Mouse (Mus musculus) CH12.LX (cell line): ENCODE measurements around the gene Gse1. TPM values are rescaled to one million over a fixed set of nuclear protein-coding genes. Genes with fewer than 3 reads are reported as not detected.

Source experiments
- DNase-seq: peaks from one replicate; pipeline ENCODE4 v3.0.0-alpha.2; 2013; ENCODE audit errors: extremely low read depth
- H3K27ac ChIP-seq: 2 replicates; pipeline ENCODE4 v1.5.1; 2012; ENCODE audit warnings: low read depth, mild to moderate bottlenecking, control low read depth, moderate library complexity; ENCODE audit not compliant: insufficient read depth
- H3K27me3 ChIP-seq: replicated peaks from 2 replicates; pipeline ENCODE3; 2012; ENCODE audit warnings: inconsistent platforms
- H3K36me3 ChIP-seq, 2 experiments: replicated peaks in 1 of 2; 2 replicates each; pipeline versions ENCODE3 to v1.6.1; 2012; ENCODE audit warnings: inconsistent platforms in 1 of 2, low read length in 1 of 2, mild to moderate bottlenecking in 1 of 2, mixed read lengths in 1 of 2, moderate library complexity in 1 of 2; ENCODE audit not compliant: control insufficient read depth in 1 of 2, insufficient read depth in 1 of 2
- H3K4me1 ChIP-seq, 2 experiments: 2 replicates each; pipeline ENCODE4 v1.6.1; 2012; ENCODE audit warnings: inconsistent platforms in 1 of 2, moderate library complexity in 1 of 2; ENCODE audit not compliant: insufficient read depth in 2 of 2, control insufficient read depth in 1 of 2
- H3K4me2 ChIP-seq: 2 replicates; pipeline ENCODE4 v1.6.1; 2012; ENCODE audit warnings: low read depth, mild to moderate bottlenecking, control low read depth; ENCODE audit not compliant: poor library complexity, insufficient read depth, severe bottlenecking
- H3K4me3 ChIP-seq, 3 experiments: fragments of 150-350 bp in 1 of 3; sonication (generic) in 1 of 3; replicated peaks in 1 of 3; 2 replicates each; pipeline versions ENCODE3 to v1.5.1; 2011 to 2012; ENCODE audit warnings: low read depth in 2 of 3, low read length in 2 of 3, mild to moderate bottlenecking in 2 of 3, moderate library complexity in 2 of 3, control low read depth in 1 of 3, improper control_type of control experiment in 1 of 3, inconsistent platforms in 1 of 3, mixed read lengths in 1 of 3; ENCODE audit not compliant: poor library complexity in 1 of 3
- H3K79me2 ChIP-seq: replicated peaks from 2 replicates; pipeline ENCODE4 v1.6.1; 2012; ENCODE audit warnings: mild to moderate bottlenecking, moderate library complexity; ENCODE audit not compliant: control insufficient read depth, poor library complexity, insufficient read depth, severe bottlenecking; ENCODE audit errors: extremely low read depth
- H3K9ac ChIP-seq: 2 replicates; pipeline ENCODE4 v1.6.1; 2012; ENCODE audit warnings: low read depth, mild to moderate bottlenecking, control low read depth, moderate library complexity; ENCODE audit not compliant: insufficient read depth
- H3K9me3 ChIP-seq: replicated peaks from 2 replicates; pipeline ENCODE3; 2012; ENCODE audit warnings: low read length, inconsistent platforms, mixed read lengths
- CHD1 ChIP-seq: IDR thresholded peaks from 2 replicates; pipeline ENCODE4 v1.6.1; 2012; ENCODE audit warnings: low read depth, low read length, improper control_type of control experiment, inconsistent platforms
- CTCF ChIP-seq, 2 experiments: IDR thresholded peaks in 1 of 2; conservative IDR thresholded peaks in 1 of 2; 2 replicates each; pipeline ENCODE4 v1.5.1; 2011 to 2012; ENCODE audit warnings: low read depth in 2 of 2, low read length in 2 of 2, improper control_type of control experiment in 1 of 2, inconsistent platforms in 1 of 2, mild to moderate bottlenecking in 1 of 2, moderate library complexity in 1 of 2
- ELF1 ChIP-seq: IDR thresholded peaks from 2 replicates; pipeline ENCODE4 v1.6.1; 2014; ENCODE audit warnings: low read depth, mild to moderate bottlenecking, inconsistent platforms, low read length, improper control_type of control experiment
- GABPA ChIP-seq: IDR thresholded peaks from 2 replicates; pipeline ENCODE4 v1.6.1; 2012; ENCODE audit warnings: low read depth, low read length, improper control_type of control experiment, inconsistent platforms; ENCODE audit not compliant: insufficient replicate concordance
- HCFC1 ChIP-seq: IDR thresholded peaks from 2 replicates; pipeline ENCODE4 v1.6.1; 2012; ENCODE audit warnings: low read depth, mild to moderate bottlenecking, inconsistent platforms, low read length, improper control_type of control experiment
- IRF4 ChIP-seq: IDR thresholded peaks from 2 replicates; pipeline ENCODE4 v1.6.1; 2014; ENCODE audit warnings: low read depth, mild to moderate bottlenecking, inconsistent platforms, low read length, improper control_type of control experiment
- JUN ChIP-seq: IDR thresholded peaks from 2 replicates; pipeline ENCODE4 v1.6.1; 2011; ENCODE audit warnings: low read depth, mild to moderate bottlenecking, low read length, improper control_type of control experiment, moderate library complexity; ENCODE audit not compliant: insufficient read depth
- JUND ChIP-seq: conservative IDR thresholded peaks from 2 replicates; pipeline ENCODE4 v1.6.1; 2011; ENCODE audit warnings: low read depth, low read length, improper control_type of control experiment
- KAT2A ChIP-seq: IDR thresholded peaks from 2 replicates; pipeline ENCODE4 v1.6.1; 2012; ENCODE audit warnings: low read length, improper control_type of control experiment, inconsistent platforms; ENCODE audit not compliant: insufficient replicate concordance
- MAX ChIP-seq: IDR thresholded peaks from 2 replicates; pipeline ENCODE4 v1.6.1; 2011; ENCODE audit warnings: low read length, improper control_type of control experiment
- MXI1 ChIP-seq: IDR thresholded peaks from 2 replicates; pipeline ENCODE4 v1.6.1; 2011; ENCODE audit warnings: mild to moderate bottlenecking, low read depth, low read length, improper control_type of control experiment
- MYC ChIP-seq: IDR thresholded peaks from 2 replicates; pipeline ENCODE4 v1.6.1; 2011; ENCODE audit warnings: low read depth, mild to moderate bottlenecking, improper control_type of control experiment, low read length
- NELFE ChIP-seq: IDR thresholded peaks from 2 replicates; pipeline ENCODE4 v1.6.1; 2011; ENCODE audit warnings: low read depth, low read length, improper control_type of control experiment
- NRF1 ChIP-seq: IDR thresholded peaks from 2 replicates; pipeline ENCODE4 v1.6.1; 2014; ENCODE audit warnings: low read depth, mild to moderate bottlenecking, inconsistent platforms, low read length, improper control_type of control experiment, moderate library complexity
- POLR2A ChIP-seq: IDR thresholded peaks from 2 replicates; pipeline ENCODE4 v1.6.1; 2011; ENCODE audit warnings: low read depth, mild to moderate bottlenecking, improper control_type of control experiment, low read length
- POLR2AphosphoS2 ChIP-seq: IDR thresholded peaks from 2 replicates; pipeline ENCODE4 v1.6.1; 2011; ENCODE audit warnings: low read depth, low read length, improper control_type of control experiment
- RAD21 ChIP-seq: IDR thresholded peaks from 2 replicates; pipeline ENCODE4 v1.6.1; 2011; ENCODE audit warnings: low read depth, mild to moderate bottlenecking, low read length, improper control_type of control experiment, moderate library complexity
- RCOR1 ChIP-seq: conservative IDR thresholded peaks from 2 replicates; pipeline ENCODE4 v1.6.1; 2012; ENCODE audit warnings: low read depth, mild to moderate bottlenecking, inconsistent platforms, low read length, improper control_type of control experiment
- TCF12 ChIP-seq: IDR thresholded peaks from 2 replicates; pipeline ENCODE4 v1.6.1; 2014; ENCODE audit warnings: low read depth, mild to moderate bottlenecking, inconsistent platforms, low read length, improper control_type of control experiment
- UBTF ChIP-seq: IDR thresholded peaks from 2 replicates; pipeline ENCODE4 v1.6.1; 2012; ENCODE audit warnings: low read depth, mild to moderate bottlenecking, inconsistent platforms, low read length, improper control_type of control experiment, moderate library complexity
- USF1 ChIP-seq: IDR thresholded peaks from 2 replicates; pipeline ENCODE4 v1.6.1; 2014; ENCODE audit warnings: low read depth, mild to moderate bottlenecking, inconsistent platforms, low read length, improper control_type of control experiment
- USF2 ChIP-seq: conservative IDR thresholded peaks from 2 replicates; pipeline ENCODE4 v1.6.1; 2011; ENCODE audit warnings: low read depth, low read length, improper control_type of control experiment
- ZC3H11A ChIP-seq: IDR thresholded peaks from 2 replicates; pipeline ENCODE4 v1.6.1; 2012; ENCODE audit warnings: low read depth, mild to moderate bottlenecking, inconsistent platforms, low read length, improper control_type of control experiment
- ZKSCAN1 ChIP-seq: IDR thresholded peaks from 2 replicates; pipeline ENCODE4 v1.6.1; 2012; ENCODE audit warnings: low read depth, inconsistent platforms, low read length, improper control_type of control experiment, borderline replicate concordance
- ZNF384 ChIP-seq: IDR thresholded peaks from 2 replicates; pipeline ENCODE4 v1.6.1; 2012; ENCODE audit warnings: low read depth, low read length, improper control_type of control experiment, inconsistent platforms
- dilution Hi-C: fragments of 300-500 bp; cut with MboI; formaldehyde crosslinking; loops from 2 replicates; pipeline ENCODE4 v1.14.3; 2020; ENCODE audit warnings: low sequenced_read_pairs; ENCODE audit not compliant: extremely low pct_unique_long_range_greater_than_20kb, extremely low pct_ligation_motif_present
- in situ Hi-C: fragments of 300-500 bp; cut with MboI; formaldehyde crosslinking; loops from 3 replicates; pipeline ENCODE4 v1.14.3; 2019; ENCODE audit warnings: low sequenced_read_pairs, low pct_ligation_motif_present, low pct_unique_long_range_greater_than_20kb, mixed read lengths
- polyA plus RNA-seq: library from polyadenylated mRNA; unstranded; fragments of >175 nt; gene quantifications from 2 replicates; pipeline ENCODE4 v1.2.1, GENCODE M21; 2012; ENCODE audit warnings: low read depth; ENCODE audit not compliant: insufficient read length
- total RNA-seq, 2 experiments: library from RNA; depleted of rRNA; stranded (reverse); fragments of 300-350 nt in 1 of 2; fragments of >200 nt in 1 of 2; gene quantifications; 2 replicates each; pipeline ENCODE4 v1.2.3; 2012 to 2014

Gene Gse1
- total and polyA plus RNA-seq, 3 experiments: 1.3 to 9.8 (median 8.5) TPM

DNA sequence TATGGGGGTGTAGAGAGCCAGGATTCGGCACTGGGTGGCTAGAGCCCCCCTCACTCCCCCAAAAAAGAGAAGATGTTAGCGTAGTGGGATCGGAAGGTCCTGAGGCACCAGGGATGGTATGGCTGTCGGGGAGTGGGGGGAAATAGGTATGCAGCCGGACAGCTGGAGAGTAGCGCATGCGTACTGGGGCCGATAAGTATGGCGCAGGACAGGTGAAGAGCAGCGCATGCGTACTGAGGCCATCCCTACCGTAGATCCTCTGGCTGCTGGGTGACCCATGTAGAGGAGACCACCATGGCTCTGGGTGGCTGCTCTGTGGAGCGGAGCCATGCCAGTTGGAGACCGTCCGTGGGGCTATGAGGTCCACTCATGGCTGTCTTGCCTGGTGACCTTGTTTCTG lies 268.2 kb downstream of the Gse1 start:
- Histone ChIP-seq H3K4me1 (peaks cover 59 to 93% of the 10 kb centered on the region in 2 experiments), H3K9me3 (no peaks in the 10 kb centered on the region), H3K27ac (no peak overlapping the region), H3K9ac (no peak overlapping the region), H3K79me2 (peaks cover 97% of the 10 kb centered on the region), H3K4me3 (no peak overlapping the region), H3K27me3 (no peaks in the 10 kb centered on the region), H3K36me3 (peaks cover 2 to 55% of the 10 kb centered on the region in 2 experiments), H3K4me2 (no peak overlapping the region)
- dilution Hi-C loops (no loop called here), in situ Hi-C loops (no loop called here)
- DNase-seq: no peak
- TF ChIP-seq CTCF (conservative IDR thresholded peaks at IDR 0.05 in 1 of 2, IDR thresholded peaks at IDR 0.05 in 1 of 2; ENCODE audit: low read depth in 2 of 2, low read length in 2 of 2) (no peak), POLR2A (no peak), ZC3H11A (no peak), NELFE (no peak), RCOR1 (no peak)

DNA sequence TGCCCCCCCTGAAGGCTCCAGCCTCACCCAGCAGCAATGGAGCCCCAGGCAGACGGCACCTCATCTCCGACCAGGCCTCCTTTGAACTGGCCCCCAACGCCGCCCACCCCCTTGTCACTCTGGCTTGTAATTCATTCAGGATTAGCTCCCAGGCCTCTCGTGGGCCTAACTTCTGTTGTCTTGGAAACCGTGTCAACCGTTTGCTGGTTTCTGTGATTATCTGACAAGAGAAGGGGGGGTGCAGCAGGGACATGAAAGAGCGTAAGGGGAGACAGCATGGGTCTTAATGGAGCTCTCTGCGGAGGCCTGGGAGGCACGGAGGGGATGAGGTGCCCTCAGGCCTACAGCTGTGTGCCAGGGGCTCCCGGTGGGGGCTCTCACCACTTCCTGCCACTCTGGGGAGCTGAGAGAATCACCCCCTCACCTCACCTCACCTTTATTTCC lies 269.3 kb downstream of the Gse1 start:
- in situ Hi-C loops: no loop called here
- no peak overlapping the region for H3K4me3 ChIP-seq
- H3K4me1 ChIP-seq: peaks cover 62 to 89% of the 10 kb centered on the region in 2 experiments
- no peak for DNase-seq
- dilution Hi-C loops: no loop called here
- H3K79me2 ChIP-seq: peaks cover 94% of the 10 kb centered on the region
- H3K9ac ChIP-seq: no peak overlapping the region
- no peak for TF ChIP-seq CHD1
- no peak for TF ChIP-seq NELFE
- TF ChIP-seq UBTF: no peak
- TF ChIP-seq JUND: no peak
- TF ChIP-seq HCFC1: no peak
- TF ChIP-seq RAD21: no peak
- no peaks in the 10 kb centered on the region for H3K27me3 ChIP-seq
- peaks cover 2 to 52% of the 10 kb centered on the region in 2 experiments for H3K36me3 ChIP-seq
- no peak overlapping the region for H3K27ac ChIP-seq
- H3K9me3 ChIP-seq: no peaks in the 10 kb centered on the region
- H3K4me2 ChIP-seq: no peak overlapping the region

DNA sequence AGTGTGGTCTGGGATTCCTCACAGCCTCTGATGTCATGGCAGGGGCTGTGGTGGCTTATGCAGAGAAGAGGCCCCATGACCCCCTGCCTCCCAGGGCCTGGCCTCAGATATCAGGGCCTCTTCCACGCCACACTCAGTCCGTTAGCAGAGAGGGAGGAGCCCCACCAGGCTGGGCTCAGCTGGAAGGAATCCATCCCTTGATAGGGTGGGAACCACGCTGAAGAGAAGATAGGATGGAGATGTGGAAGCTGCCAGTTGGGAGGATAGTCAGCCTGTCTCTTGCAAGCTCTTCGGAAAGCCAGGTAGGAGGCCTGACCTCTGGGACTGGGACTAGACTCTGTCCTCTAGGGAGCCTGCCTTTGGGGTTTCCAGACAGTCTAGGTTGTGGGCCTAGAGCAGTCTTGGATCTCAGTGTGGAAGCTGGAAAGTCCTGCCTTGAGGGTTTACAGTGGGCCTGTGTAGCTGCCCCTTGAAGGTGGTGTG lies 270.1 kb downstream of the Gse1 start:
- TF ChIP-seq KAT2A: no peak
- no peak for TF ChIP-seq RCOR1
- no peak for TF ChIP-seq USF2
- no peak for TF ChIP-seq NELFE
- no peak for TF ChIP-seq ELF1
- TF ChIP-seq MYC: no peak
- TF ChIP-seq POLR2AphosphoS2: no peak
- TF ChIP-seq HCFC1: no peak
- TF ChIP-seq TCF12: no peak
- no peak for TF ChIP-seq GABPA
- no peak for TF ChIP-seq NRF1
- TF ChIP-seq JUN: no peak
- TF ChIP-seq MXI1: no peak
- TF ChIP-seq ZKSCAN1: no peak
- TF ChIP-seq IRF4: no peak
- no peak for TF ChIP-seq USF1
- TF ChIP-seq ZNF384: no peak
- no peak for TF ChIP-seq CTCF (conservative IDR thresholded peaks at IDR 0.05 in 1 of 2, IDR thresholded peaks at IDR 0.05 in 1 of 2; ENCODE audit: low read depth in 2 of 2, low read length in 2 of 2)
- no peak for TF ChIP-seq MAX
- TF ChIP-seq, all 38 proteins: peak for 0
- Histone ChIP-seq H3K27me3 (no peaks in the 10 kb centered on the region), H3K4me3 (no peak overlapping the region), H3K4me1 (peaks cover 54 to 89% of the 10 kb centered on the region in 2 experiments), H3K9me3 (no peaks in the 10 kb centered on the region), H3K79me2 (peaks cover 94% of the 10 kb centered on the region), H3K36me3 (peaks cover 2 to 48% of the 10 kb centered on the region in 2 experiments), H3K9ac (no peak overlapping the region), H3K4me2 (no peak overlapping the region), H3K27ac (no peak overlapping the region)
- in situ Hi-C loops: no loop called here
- DNase-seq: no peak
- dilution Hi-C loops: no loop called here
